Mouse (Mus musculus) left cerebral cortex, adult 9 months (tissue): ENCODE data around the gene Hipk3.

Source experiments
- DNase-seq, 2 experiments: peaks; one replicate each; pipeline ENCODE4 v3.0.0; 2022; ENCODE audit warnings: low spot score in 2 of 2

Gene Hipk3

DNA sequence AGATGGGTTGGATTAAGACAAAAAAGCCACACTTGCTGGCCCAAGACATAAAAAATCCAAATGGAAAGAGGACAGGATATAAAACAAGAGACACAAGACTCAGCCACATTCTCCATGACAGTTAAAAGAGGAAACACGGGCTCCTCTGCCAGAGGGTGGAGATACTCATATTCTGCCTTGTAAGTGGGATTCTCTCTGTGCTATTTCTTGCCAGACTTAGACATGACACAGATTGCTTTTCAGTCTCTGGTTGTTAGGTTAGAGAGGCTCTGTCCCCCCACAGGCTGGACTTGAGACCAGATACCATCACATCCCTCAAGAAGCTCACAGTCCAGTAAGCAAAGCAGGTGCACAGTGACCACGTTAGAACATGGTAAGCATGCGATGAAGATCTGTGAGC, 81.2 kb downstream of the Hipk3 start:
- no peak for DNase-seq

DNA sequence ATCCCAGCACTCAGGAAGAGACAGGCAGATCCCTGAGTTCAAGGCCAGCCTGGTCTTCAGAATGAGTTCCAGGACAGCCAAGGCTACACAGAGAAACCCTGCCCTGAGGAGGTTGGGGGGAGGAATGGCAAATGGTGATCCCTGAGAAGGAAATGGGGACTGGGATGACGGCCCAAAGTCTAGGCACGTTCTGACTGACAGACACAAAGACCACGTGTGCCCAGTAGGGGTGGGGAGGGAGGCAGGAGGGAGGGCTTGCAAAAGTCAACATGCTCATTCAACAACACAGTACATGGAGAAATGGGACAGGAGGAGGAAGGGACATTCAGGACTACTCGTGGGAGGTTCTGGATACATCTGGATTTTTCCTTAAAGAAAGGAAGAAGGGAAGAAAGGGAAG, 81.8 kb downstream of the Hipk3 start:
- no peak for DNase-seq

DNA sequence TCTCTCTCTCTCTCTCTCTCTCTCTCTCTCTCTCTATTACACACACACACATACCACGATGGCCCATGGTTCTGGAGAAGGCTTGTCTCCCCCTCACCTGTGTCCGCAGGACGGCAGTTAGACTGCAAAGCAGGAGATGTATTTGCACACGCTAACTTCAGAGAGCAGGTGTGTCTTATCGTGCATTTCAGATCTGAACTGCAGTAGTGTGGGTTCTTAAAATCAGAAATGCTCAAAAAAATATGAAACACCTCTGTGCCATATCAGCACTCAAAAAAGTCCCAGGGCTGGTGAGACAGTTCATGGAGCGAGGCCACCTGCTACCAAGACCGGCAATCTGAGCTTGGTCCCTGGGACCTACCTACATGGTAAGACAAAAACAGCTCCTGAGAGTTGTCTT, 82.4 kb downstream of the Hipk3 start:
- no peak for DNase-seq

DNA sequence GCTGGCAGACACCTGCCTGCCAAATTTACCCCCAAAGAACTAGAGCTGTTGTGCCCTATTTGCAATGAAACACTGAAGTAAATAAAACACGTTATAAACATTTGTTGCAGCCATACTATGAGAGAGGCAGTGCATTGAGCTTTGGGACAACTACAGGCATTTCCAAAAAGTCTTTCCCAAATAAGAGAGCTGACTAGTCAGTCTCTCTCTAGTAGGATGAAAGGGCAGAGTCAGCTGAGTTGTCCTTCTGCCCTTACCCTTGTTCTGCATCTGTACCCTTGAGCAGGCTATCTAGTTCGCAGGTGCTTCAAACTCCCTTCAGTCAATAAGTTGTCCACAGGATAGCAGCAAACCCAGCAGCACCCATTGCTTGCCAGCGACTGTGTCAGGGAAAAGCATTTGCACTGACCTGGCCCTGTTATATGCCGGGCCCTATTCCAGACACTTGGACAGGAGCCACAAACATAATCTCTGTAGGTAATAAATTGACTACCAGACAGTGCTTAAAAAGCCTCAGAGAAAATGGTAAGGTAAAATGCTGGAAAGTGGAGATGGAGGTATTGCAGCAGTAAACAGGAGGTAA, 83.2 kb downstream of the Hipk3 start, which contains the start of gene D430041D05Rik:
Gene D430041D05Rik (minus strand): TSS at position 51 of the 583 bp plus-strand sequence.
- no peak for DNase-seq

DNA sequence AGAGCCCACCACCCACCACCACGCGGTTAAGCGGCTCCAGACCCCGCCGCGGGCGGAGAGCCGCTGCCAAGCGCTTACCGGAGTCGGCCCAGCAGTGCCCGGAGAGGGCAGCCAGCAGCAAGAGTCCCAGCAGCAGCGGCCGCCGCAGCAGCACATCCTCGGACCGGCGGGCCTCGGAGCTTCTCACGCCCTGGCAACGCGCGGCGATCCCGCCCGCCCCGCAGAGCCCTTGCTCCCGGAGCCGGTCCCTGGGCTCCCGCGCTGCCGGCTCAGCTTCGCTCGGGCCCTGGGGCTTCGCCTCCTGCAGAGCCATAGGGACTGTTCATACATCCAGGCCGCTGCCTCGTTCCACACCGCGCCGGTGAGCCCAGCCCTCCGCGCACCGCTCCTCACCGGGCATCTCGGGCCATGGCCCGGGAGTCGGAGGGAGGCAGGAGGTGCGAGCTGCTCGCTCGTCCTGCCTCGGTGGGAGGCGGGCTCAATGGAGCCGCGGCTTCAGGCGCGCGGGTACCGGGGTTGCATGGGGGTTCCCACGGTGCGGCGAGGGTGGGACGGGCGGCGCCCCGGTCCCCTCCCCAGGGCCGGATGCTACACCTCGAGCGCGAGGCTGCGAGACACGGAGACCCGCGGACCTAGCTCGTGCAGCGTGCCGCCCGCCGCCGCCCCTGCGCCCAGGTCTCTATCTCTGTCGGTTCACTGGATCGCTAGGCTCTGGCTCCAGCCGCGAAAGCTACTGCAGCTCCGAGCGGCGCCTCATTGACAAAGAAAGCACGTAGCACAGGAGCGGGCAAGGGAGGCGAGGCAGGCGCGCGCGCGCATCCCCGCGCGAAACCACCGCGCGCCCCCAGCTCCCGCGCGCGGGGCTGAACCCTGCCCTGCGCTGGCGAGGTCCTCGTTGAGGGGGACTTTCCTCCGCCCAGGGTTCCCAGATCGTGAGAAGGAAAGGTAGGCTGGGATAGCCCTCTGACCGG, 84.1 kb downstream of the Hipk3 start:
- peak in 1 of 2 experiments; percentile 46 for DNase-seq

DNA sequence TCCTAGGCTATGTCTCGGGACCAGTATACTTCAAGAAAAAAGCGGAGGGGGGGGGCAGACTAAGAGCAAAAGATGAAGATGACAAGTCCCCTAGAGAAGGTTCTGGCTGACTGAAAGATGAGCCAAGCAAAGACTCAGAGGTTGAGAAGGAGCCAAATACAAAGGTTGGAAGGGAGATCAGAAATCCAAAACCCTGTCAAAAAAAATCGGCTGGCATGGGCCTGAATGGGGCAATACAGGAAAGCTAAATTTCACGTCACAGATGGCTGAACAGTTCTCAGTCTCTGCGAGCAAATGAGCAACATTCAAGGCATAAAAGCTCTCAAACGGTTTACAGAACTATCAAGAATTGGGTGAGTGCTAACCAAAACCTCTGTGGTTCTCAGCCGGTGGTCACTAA, 85.9 kb downstream of the Hipk3 start:
- no peak for DNase-seq

DNA sequence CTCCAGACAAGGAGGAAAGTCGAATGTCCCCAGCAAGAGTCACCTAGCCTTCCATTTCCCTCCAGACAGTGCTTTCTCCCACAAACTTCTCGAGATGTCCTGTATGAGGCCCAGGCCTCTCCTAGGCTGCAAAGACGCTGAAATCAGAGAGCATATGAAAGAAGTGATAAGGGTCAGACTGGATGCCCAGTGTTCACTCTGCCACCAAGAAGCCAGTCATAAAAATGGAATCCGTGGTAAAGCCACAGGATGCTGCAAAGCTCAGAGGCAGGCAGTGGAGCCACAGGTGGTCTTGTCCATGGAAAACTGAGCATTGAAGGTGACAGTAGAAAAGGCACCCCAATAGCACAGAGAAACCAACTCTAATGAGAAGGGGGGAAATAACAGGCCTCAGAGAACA, 86.3 kb downstream of the Hipk3 start:
- no peak for DNase-seq

DNA sequence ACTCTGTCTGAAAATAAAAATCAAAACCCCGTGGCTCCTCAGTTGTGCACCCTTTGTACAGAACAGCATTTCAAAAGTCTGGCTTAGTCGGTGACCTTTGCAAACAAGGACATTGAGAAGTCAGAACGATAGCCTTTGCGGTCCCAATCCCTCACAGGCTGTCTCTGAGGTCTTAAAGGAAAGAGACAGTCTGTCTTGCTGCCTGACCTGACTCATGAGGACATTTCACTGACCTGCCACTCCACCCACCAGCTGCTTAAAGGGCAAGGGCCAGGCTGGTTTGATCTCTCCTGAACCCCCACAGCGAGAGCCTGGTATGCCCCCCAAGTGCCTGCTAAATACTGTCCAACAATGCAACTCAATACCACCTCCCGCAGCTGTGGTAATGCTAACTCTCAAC, 90.2 kb downstream of the Hipk3 start:
- no peak for DNase-seq

DNA sequence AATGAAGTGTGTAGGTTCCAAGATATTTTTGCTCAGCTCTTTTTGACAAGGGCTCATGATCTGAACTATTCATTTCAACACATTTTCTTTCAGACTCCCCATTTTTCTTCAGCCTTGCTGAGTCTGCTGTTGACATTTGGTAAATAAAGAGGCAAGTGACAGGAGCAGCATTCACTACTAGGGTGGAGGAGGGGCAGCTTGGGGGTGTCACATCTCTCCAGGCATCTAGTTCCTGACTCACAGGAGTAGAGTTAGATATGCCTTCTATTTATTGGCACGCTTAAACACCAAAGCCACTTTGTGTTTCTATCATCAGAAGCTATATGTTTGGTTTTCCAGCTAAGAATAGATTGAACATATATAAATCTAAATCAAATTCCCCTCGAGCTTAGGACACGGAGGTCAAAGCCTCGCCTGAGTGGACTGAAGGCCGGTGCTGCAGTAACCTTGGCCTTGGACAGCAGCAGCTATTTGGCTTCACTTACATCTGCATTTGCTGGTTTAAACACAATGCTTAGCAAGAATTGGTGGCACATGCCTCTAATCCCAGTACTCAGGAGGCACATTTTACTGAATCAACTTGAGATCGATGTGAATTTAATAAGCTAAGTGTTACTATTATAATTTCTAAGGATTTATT, 95.5 kb downstream of the Hipk3 start:
- no peak for DNase-seq

DNA sequence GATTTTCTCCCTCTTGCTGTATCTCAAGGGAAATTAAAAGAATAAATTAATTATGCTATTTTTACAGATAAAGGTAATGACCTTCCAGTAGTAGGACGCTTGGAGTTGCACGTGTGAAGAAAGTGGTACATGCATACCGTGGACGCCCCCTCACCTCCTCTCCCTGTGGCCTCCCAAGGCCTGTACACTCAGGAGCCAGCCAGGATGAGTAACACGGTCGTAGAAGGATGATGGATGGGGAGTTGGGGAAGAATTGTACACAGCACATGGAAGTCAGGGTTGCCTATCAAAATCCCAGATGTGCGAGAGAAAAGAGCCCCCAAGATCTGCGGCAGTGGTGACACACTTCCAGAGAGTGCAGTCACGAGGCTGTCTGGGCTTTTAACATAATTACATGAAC, 98.3 kb downstream of the Hipk3 start:
- no peak for DNase-seq

DNA sequence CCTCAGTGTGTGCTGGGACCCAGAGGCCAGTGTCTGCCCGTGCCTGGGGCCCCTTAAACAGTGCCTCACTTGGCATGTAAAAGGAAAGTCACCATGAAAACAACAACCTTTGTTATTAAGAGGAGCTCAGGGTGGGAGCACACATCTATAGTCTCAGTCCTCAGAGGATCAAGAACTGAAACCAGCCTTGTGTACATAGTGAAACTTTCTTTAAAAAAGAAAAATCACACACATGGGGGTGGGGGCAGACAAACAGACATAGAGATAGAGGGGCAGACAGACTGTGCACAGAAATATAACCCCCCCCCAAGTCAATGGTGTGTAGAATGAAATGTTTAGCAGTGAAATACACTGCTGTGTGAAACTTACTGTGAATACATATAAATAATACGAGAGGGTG, 99.5 kb downstream of the Hipk3 start:
- no peak for DNase-seq

DNA sequence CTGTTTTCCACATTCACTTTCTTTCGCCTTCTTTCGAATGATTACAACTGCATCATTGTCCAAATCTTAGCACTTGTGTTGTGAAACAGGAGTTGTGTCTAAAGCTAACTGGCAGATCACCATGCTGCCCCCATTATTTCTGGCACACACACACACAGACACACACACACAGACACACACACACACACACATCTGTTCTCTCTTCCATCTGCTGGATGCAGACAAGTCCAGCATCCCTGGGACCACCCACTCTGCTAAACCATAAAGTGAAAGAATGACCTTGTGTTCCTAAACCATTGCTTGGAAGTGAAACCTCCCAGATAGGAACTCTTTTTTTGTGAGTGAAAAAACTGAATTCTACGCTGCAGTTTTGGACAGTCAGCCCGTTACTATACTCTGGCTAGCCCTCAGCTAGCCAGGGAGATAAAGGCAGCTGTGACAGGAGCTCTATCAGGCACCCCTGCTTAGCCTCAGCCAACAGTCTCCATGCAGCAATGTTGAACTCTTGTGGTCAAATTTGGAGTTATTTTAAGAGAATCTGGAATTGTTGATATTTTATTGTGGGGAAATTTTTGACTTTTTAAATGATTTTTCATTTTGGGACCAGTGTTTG, 101.4 kb downstream of the Hipk3 start:
- no peak for DNase-seq

DNA sequence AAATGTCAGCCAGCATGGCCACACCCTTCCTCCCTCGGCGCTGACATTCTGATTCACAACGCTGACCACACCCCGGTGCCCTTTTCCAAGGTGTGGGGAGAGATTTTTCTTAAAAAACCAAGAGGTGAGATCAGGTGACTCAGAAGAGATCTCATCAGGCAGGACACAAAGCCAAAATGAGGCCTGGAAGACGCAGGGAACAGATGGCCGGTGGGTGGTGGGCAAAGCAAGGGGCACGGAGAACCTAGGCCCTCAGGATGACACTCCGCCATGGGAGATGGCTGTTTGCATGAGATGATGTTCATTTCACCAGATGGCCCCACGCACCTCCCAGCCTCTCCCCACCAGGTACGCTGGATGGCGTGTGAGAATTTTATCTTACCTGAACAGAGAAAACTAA, 105.0 kb downstream of the Hipk3 start:
- no peak for DNase-seq

DNA sequence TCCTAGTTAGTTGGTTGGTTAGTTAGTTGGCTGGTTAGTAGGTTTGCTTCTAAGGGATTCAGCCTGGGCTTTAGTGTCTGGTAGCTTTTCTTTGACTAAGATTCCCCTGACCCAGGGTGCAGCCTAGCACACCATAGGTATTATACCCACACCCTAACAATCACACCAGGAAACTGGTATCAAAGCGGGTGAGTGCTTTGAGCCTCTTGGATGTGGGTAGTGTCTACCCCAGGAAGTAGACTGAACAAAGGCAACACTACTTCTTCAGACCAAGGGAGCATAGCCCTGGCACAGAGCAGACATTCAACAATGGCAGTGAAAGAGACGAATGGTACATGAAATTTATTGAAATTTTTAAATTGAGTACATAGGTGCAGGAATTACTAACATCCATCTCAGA, 108.3 kb downstream of the Hipk3 start:
- DNase-seq: no peak

DNA sequence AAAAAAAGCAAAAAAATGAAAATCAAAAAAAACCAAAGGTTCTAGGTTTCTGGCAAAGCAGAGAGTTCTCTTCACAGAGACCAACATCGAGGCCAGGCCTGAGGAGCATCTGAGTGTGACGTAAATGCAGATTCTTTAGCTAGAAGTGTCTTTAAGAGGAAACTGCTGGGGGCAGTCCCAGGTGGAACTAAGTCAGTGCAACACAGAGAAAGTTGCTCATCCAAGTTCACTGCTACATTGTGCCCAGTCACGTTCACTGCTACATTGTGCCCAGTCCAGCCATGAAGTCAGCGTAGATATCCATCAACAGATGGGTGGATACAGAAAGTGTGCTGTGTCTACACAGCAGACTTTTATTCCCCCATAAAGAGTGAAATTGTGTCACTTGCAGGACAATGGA, 110.7 kb downstream of the Hipk3 start:
- no peak for DNase-seq

DNA sequence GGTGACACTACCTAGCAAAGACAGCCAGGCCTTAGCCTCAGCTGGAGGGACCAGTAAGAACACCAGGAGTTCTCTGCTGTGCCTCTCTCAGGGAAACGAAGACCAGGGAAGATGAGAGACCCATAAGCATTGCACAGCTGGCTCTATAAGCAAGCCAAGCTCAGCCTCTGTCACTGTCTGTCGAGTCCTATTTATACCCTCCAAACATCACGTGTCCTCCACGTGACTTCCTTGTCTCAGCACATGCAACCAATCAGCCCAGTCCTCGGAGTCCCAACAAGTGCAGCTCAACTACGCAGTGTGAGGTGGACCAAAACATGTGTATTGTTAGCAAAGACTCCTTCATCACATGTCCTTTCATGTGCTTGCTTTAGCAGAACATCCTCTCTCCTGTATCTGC, 111.4 kb downstream of the Hipk3 start:
- peak in 1 of 2 experiments; percentile 19 for DNase-seq

DNA sequence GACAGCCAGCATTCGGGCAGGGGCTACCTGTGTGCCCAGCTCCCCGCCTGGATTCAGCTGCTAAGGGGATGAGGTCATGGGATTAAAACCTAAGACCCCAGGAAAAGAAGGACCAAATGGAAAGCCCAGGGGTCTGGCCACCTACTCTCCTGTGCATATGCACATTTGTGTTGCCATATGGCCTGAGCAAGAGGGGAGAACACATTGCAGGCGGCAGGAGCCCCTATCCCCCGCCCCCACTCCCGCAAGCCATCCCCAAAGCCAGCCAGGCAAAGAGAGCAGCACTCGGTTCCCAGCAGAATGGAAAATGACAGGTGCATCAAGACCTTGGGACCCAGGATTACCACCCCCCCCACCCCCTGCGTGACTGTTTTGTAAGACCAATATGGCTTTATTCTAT, 114.9 kb downstream of the Hipk3 start:
- no peak for DNase-seq

DNA sequence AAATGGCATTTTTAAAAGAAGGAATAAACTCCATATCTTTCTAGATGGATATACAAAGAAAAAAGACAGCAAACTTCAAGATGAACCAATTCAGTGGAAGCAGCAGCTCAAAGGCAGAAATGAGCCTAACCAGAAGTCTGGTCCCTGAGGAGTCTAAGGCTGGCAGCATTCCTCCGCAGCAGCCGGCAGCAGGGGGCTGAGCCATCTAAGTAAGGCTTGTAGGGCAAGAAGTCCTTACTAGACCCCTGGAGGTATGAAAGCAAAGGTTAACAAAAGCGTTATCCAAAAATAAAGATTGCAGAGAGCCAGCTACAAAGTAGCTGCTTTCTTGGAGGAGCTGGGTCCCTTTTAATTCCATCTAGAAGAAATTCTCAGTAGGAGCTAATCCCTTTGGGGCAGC, 115.5 kb downstream of the Hipk3 start:
- DNase-seq: no peak

DNA sequence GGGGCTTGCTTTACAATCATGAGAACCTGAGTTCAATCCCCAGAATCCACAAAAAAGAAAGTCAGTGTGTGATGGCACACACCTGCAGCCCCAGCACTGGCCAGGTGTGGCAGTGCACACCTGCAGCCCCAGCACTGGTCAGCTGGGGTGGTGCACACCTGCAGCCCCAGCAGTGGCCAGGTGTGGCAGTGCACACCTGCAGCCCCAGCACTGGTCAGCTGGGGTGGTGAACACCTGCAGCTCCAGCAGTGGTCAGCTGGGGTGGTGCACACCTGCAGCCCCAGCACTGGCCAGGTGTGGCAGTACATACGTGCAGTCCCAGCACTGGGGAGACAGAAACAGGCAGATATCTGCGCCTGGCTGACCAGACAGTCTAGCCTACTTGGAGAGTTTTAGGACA, 116.3 kb downstream of the Hipk3 start:
- DNase-seq: no peak
